Mouse (Mus musculus) hindbrain, embryonic 15.5 days (tissue): ENCODE results near the gene Stx11. TPM values are rescaled to one million over a fixed set of nuclear protein-coding genes. Genes with fewer than 3 reads are reported as not detected.

ENCODE experiments used
- ATAC-seq: fragments of 200-750 bp; cut with Nextera tagmentation; 2 replicates; pipeline ENCODE4 v1.8.0; 2017; ENCODE audit warnings: low read depth, moderate number of reproducible peaks, moderate TSS enrichment; ENCODE audit not compliant: low FRiP score
- H3K27ac ChIP-seq: fragments of 300-500 bp; sonication (generic); replicated peaks from 2 replicates; pipeline ENCODE4 v1.5.1; 2015; ENCODE audit warnings: mild to moderate bottlenecking, inconsistent platforms
- H3K27me3 ChIP-seq: fragments of 300-500 bp; sonication (generic); 2 replicates; pipeline ENCODE4 v1.6.1; 2015; ENCODE audit warnings: control low read depth, inconsistent platforms
- H3K36me3 ChIP-seq: fragments of 300-500 bp; sonication (generic); 2 replicates; pipeline ENCODE4 v1.6.1; 2015; ENCODE audit warnings: control low read depth, inconsistent platforms
- H3K4me1 ChIP-seq: fragments of 300-500 bp; sonication (generic); replicated peaks from 2 replicates; pipeline ENCODE4 v1.6.1; 2015; ENCODE audit warnings: control low read depth, inconsistent platforms
- H3K4me2 ChIP-seq: fragments of 300-500 bp; sonication (generic); 2 replicates; pipeline ENCODE4 v1.6.1; 2015; ENCODE audit warnings: moderate library complexity, mild to moderate bottlenecking, inconsistent platforms
- H3K4me3 ChIP-seq: fragments of 300-500 bp; sonication (generic); 2 replicates; pipeline ENCODE4 v1.5.1; 2015; ENCODE audit warnings: mild to moderate bottlenecking, inconsistent platforms
- H3K9ac ChIP-seq: fragments of 300-500 bp; sonication (generic); 2 replicates; pipeline ENCODE4 v1.6.1; 2015; ENCODE audit warnings: inconsistent platforms
- H3K9me3 ChIP-seq: fragments of 300-500 bp; sonication (generic); 2 replicates; pipeline ENCODE4 v1.6.1; 2016; ENCODE audit warnings: control low read depth, inconsistent platforms
- WGBS: fragments of 180-500 bp; shearing (Covaris S2); methylation state at CpG from one replicate; pipeline ENCODE4 v1.1.7; 2015; 5-methylcytosine and 5-hydroxymethylcytosine counted together
- polyA plus RNA-seq: library from polyadenylated mRNA; unstranded; fragments of >200 nt; fragmentation: Nextera tagmentation; extraction: Ambion mirVana; gene quantifications from 2 replicates; pipeline ENCODE4 v1.2.1, GENCODE M21; 2015

Stx11 gene
- polyA plus RNA-seq, 1 experiment from 2014 or later: 1.8 TPM

DNA sequence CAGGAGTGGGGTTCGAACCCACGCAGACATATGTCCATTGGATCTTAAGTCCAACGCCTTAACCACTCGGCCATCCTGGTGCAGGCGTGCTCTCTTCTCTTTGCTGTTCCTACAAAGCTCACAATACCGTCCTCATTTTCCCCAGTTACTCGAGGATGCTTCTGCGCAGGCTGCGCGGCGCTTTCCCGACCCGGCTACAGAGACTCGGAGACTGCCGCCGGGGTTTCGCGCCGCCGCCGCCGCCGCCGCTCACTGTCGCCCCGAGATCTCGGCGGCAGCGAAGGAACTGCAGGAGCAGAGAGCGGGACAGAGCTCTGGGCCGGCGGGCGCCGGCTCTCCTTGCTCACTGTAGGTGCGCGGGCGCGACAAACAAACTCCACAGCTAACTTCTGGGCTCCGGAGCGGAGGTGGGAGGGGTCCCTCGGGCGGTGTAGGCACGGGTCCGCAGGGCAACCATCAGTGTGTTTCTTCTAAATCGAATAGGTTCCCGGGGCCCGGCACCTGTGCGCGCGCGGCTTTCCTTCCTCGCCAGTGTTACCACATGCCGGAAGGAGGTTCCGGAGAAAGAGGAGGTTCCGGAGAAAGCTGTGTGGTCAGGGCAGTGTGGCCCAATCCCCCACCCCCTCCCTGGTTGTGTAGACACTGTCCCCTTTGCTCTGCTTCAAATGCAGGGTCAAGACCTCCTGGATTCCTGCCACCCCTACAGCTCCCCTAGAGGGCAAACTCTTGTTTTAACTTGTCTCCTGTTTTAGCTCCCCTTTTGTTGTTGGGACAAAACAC, 41.3 kb downstream of the Stx11 start:
- under 1% methylated on average over 55 of the region's 55 CpGs for WGBS
- Histone ChIP-seq H3K4me3 (peak overlapping the region; percentile 61), H3K27me3 (no peaks in the 10 kb centered on the region), H3K36me3 (no peaks in the 10 kb centered on the region), H3K4me2 (peak overlapping the region; percentile 71), H3K27ac (peak overlapping the region; percentile 88), H3K9me3 (no peaks in the 10 kb centered on the region), H3K4me1 (peaks cover 10% of the 10 kb centered on the region), H3K9ac (peak overlapping the region; percentile 61)
- ATAC-seq: peak; percentile 96

- no peak; the same call in 1 of the 2 replicates for ATAC-seq
- Histone ChIP-seq H3K9ac (peak overlapping the region; percentile 14; the same call in 1 of the 2 replicates), H3K4me1 (peaks cover 10% of the 10 kb centered on the region), H3K27ac (0 out of 2 replicates have a peak overlapping the region, but pooled peaks have one; percentile 88), H3K27me3 (no peaks in the 10 kb centered on the region), H3K36me3 (no peaks in the 10 kb centered on the region), H3K4me2 (peak overlapping the region; percentile 71), H3K9me3 (no peaks in the 10 kb centered on the region), H3K4me3 (peak overlapping the region; percentile 61)
- WGBS: 3% methylated on average over 13 of the region's 13 CpGs
Measured at GRCm38 (mm10) chr10:12922077-12922573, 42.0 kb downstream of the Stx11 start.

GRCm38 (mm10) chr10:12921551-12922040, 42.5 kb downstream of the Stx11 start:
- peak overlapping the region; percentile 71 for H3K4me2 ChIP-seq
- WGBS: 48% methylated on average over 11 of the region's 11 CpGs
- H3K9ac ChIP-seq: no peak overlapping the region

DNA sequence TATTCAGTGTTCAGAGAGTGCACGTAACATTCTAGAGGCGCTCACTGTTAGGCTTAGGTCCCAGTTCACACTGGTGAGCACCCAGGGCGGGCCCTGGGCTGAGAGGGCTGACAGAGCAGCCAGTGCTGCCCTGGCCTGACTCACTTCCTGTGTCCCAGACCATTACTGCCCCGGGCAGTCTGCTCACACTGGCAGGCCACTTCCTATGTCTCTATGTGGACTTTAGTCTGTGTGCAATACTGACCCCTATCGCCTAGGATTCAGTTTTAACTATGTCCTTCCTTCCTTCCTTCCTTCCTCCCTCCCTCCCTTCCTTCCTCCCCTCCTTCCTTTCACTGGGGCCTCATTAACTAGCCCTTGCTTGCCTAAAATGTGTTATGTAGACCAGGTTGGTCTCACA, 44.8 kb downstream of the Stx11 start:
- Histone ChIP-seq H3K36me3 (no peaks in the 10 kb centered on the region), H3K9ac (no peak overlapping the region), H3K27ac (no peak overlapping the region), H3K4me1 (peaks cover 10% of the 10 kb centered on the region), H3K4me3 (no peak overlapping the region), H3K9me3 (no peaks in the 10 kb centered on the region), H3K4me2 (no peak overlapping the region), H3K27me3 (no peaks in the 10 kb centered on the region)
- WGBS: 43% methylated on average over 5 of the region's 5 CpGs
- no peak for ATAC-seq

More at GRCm38 (mm10) chr10:12921551-12922040, 42.5 kb downstream of the Stx11 start:
- Histone ChIP-seq H3K4me3 (peak overlapping the region; percentile 61), H3K36me3 (no peaks in the 10 kb centered on the region), H3K27me3 (no peaks in the 10 kb centered on the region), H3K9me3 (no peaks in the 10 kb centered on the region), H3K27ac (no peak overlapping the region), H3K4me1 (peaks cover 10% of the 10 kb centered on the region)
- ATAC-seq: no peak

DNA sequence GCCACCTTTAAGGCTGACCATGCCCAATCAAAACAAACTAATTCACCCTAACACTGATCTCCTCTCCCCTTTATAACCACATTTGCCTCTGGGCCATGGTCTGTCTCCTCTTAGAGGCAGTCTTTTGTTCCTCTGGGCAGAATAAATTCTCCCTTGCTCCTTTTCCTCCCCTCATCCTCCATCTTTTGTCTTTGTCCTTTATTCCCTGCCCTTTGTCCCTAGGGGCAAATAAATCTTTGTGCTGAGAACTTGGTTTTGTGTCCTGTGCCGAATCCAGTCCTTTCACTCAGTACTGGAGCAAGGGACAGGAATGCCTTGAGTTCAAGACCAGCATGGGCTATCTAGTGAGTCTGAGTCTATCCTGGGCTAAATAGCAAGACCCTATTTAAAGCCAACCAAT, 46.5 kb downstream of the Stx11 start:
- Histone ChIP-seq H3K27ac (no peak overlapping the region), H3K4me1 (0 out of 2 replicates have a peak, but pooled peaks cover 2% of the 10 kb centered on the region), H3K4me2 (no peak overlapping the region), H3K27me3 (no peaks in the 10 kb centered on the region), H3K9ac (no peak overlapping the region), H3K4me3 (no peak overlapping the region), H3K36me3 (no peaks in the 10 kb centered on the region), H3K9me3 (no peaks in the 10 kb centered on the region)
- 26% methylated on average over 1 of the region's 1 CpGs for WGBS
- ATAC-seq: no peak

GRCm38 (mm10) chr10:12916376-12916775, 47.7 kb downstream of the Stx11 start:
- H3K27me3 ChIP-seq: no peaks in the 10 kb centered on the region
- H3K36me3 ChIP-seq: no peaks in the 10 kb centered on the region
- no peaks in the 10 kb centered on the region for H3K4me1 ChIP-seq
- WGBS: 96% methylated on average over 6 of the region's 6 CpGs
- no peak overlapping the region for H3K27ac ChIP-seq
- H3K4me3 ChIP-seq: no peak overlapping the region
- no peaks in the 10 kb centered on the region for H3K9me3 ChIP-seq
- no peak overlapping the region for H3K9ac ChIP-seq
- no peak for ATAC-seq
- no peak overlapping the region for H3K4me2 ChIP-seq

DNA sequence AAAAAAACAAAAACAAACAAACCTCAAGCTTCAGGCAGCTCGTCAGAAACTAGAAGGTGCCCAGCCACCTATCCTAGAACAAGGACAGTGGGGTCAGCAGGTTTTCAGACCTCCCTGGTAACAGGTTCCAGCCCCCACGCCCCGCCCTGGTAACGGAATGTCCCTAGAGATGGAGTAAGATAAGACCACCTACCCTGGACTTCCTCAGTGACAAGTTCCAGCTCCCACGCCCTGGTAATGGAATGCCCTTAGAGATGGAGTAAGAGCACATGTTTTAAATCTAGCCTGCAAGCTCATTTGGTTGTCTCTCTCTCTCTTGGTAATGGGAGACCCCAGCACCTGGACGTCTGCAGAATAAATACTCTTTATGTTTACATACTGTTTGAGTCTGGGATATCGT, 48.3 kb downstream of the Stx11 start:
- 83% methylated on average over 7 of the region's 7 CpGs for WGBS
- no peaks in the 10 kb centered on the region for H3K9me3 ChIP-seq
- H3K27ac ChIP-seq: no peak overlapping the region
- H3K9ac ChIP-seq: no peak overlapping the region
- no peaks in the 10 kb centered on the region for H3K36me3 ChIP-seq
- H3K4me3 ChIP-seq: no peak overlapping the region
- H3K4me1 ChIP-seq: no peaks in the 10 kb centered on the region
- H3K27me3 ChIP-seq: no peaks in the 10 kb centered on the region
- no peak for ATAC-seq
- no peak overlapping the region for H3K4me2 ChIP-seq

DNA sequence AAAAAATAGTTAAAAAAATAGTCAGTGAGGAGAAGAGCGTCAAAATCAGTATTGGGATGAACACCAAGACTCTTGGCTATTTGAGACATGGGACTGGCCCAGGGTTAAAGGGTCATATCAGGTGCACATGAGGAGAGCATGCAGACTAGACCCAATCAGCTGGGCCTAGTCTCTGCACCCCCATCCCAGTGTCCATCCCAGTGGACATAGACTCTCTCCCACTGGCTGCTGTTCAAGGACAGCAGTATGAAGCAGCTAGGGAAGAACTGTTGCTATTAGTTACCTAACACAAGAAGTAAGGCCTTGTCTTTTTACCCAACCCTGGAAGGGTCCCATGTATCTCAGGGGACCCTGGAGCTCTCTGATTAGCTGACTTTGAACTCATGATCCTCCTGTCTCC, 49.9 kb downstream of the Stx11 start:
- Histone ChIP-seq H3K4me3 (no peak overlapping the region), H3K9me3 (no peaks in the 10 kb centered on the region), H3K9ac (no peak overlapping the region), H3K4me1 (no peaks in the 10 kb centered on the region), H3K4me2 (no peak overlapping the region), H3K36me3 (no peaks in the 10 kb centered on the region), H3K27ac (no peak overlapping the region), H3K27me3 (no peaks in the 10 kb centered on the region)
- no peak for ATAC-seq
- WGBS: 98% methylated on average over 1 of the region's 1 CpGs

DNA sequence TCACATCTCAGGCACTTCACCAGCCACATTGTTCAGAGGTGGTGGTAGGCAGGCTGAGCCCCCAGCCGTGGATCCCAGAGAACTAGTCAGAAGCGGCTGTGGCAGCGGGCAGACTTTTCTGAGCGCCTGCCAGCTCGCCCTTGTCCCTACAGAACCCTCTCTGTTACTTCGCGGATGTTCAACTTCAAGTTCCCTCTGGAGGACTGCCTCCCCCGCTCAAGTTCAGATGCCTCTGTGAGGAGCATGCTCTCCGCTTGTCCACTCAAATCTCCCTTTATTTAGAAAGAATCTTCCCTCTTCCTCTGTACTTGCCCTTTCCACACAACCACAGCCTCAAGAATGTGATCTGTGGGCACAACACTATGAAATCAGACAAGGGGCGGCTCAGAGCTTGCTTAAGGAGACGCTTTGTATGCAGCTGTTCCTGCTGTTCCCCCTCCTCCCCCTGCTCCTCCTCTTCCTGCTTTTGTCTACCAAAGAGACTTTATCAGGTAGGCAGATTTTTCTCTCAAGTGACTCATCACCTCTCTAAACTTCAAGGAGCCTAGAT, 52.0 kb downstream of the Stx11 start:
- Histone ChIP-seq H3K36me3 (no peaks in the 10 kb centered on the region), H3K4me3 (no peak overlapping the region), H3K27me3 (no peaks in the 10 kb centered on the region), H3K9ac (no peak overlapping the region), H3K9me3 (no peaks in the 10 kb centered on the region), H3K27ac (0 out of 2 replicates have a peak overlapping the region, but pooled peaks have one; percentile 34), H3K4me2 (peak overlapping the region; percentile 18), H3K4me1 (no peaks in the 10 kb centered on the region)
- 52% methylated on average over 11 of the region's 11 CpGs for WGBS
- ATAC-seq: peak; percentile 82

DNA sequence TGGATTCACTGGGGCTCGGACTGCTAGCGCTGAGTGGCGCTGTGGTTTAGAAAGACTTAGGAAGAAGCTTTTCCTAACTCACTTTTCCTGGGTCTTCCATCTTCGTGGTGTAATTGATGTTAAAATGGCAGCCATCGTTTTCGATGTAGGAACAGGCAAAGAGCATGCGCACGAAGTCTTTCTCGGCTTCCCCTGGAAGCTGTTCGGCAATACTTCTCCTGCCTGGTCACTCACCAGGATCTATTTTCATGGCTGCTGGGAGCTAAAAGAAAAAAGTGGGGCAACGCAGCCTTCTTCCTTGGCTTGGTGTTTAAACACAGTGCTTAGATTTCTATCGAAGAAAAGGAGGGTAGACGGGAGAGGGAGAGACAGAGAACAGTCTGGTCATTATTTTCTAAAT, 52.6 kb downstream of the Stx11 start:
- Histone ChIP-seq H3K4me1 (no peaks in the 10 kb centered on the region), H3K4me2 (peak overlapping the region; percentile 18), H3K36me3 (no peaks in the 10 kb centered on the region), H3K9me3 (no peaks in the 10 kb centered on the region), H3K27me3 (no peaks in the 10 kb centered on the region), H3K4me3 (no peak overlapping the region), H3K27ac (peak overlapping the region; percentile 34; the same call in 1 of the 2 replicates), H3K9ac (no peak overlapping the region)
- 80% methylated on average over 13 of the region's 13 CpGs for WGBS
- ATAC-seq: no peak; the same call in 1 of the 2 replicates

DNA sequence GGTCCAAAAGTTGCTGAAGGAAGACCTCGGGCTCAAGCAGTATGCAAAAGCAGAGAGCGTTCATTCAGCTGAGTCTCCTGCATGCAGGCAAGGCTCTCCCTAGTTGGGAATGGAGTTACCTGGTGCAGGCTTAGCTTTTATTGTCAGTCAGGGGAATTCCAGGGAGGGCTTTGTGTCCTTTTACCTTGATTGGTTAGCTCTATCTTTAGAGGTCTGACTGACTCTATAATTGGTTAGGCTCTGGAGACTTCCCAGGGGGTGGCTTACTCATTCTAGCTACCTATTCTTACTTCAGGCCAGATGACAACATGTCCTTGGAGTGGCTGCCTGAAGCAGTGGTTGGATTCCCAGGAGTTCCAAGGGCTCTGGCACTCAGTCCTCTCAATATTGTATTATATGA, 54.2 kb downstream of the Stx11 start:
- Histone ChIP-seq H3K4me2 (no peak overlapping the region), H3K36me3 (no peaks in the 10 kb centered on the region), H3K4me3 (no peak overlapping the region), H3K9me3 (no peaks in the 10 kb centered on the region), H3K27ac (no peak overlapping the region), H3K27me3 (no peaks in the 10 kb centered on the region), H3K4me1 (no peaks in the 10 kb centered on the region), H3K9ac (no peak overlapping the region)
- no peak for ATAC-seq
- 88% methylated on average over 2 of the region's 2 CpGs for WGBS

GRCm38 (mm10) chr10:12909179-12909578, 54.9 kb downstream of the Stx11 start:
- 25% methylated on average over 1 of the region's 1 CpGs for WGBS
- no peaks in the 10 kb centered on the region for H3K36me3 ChIP-seq
- no peak overlapping the region for H3K4me3 ChIP-seq
- H3K27ac ChIP-seq: no peak overlapping the region
- H3K27me3 ChIP-seq: no peaks in the 10 kb centered on the region
- H3K9me3 ChIP-seq: no peaks in the 10 kb centered on the region
- no peak overlapping the region for H3K4me2 ChIP-seq
- ATAC-seq: no peak
- no peaks in the 10 kb centered on the region for H3K4me1 ChIP-seq
- H3K9ac ChIP-seq: no peak overlapping the region
